Mouse (Mus musculus) effector memory CD4-positive, alpha-beta T cell, adult 5 months (primary cell): ENCODE data around the gene Ifna15. TPM values are rescaled to one million over a fixed set of nuclear protein-coding genes. Genes with fewer than 3 reads are reported as not detected.

ENCODE experiments used
- polyA plus RNA-seq: library from polyadenylated mRNA; unstranded; fragments of 100-300 nt; shearing (Covaris generic); gene quantifications from one replicate; pipeline ENCODE4 v1.2.1, GENCODE M21; 2017

Gene Ifna15
- not detected for polyA plus RNA-seq

GRCm38 (mm10) chr4:88558145-88558544 is at the start of gene Ifna15:
Gene Ifna15 (minus strand): TSS chr4:88558245.

DNA sequence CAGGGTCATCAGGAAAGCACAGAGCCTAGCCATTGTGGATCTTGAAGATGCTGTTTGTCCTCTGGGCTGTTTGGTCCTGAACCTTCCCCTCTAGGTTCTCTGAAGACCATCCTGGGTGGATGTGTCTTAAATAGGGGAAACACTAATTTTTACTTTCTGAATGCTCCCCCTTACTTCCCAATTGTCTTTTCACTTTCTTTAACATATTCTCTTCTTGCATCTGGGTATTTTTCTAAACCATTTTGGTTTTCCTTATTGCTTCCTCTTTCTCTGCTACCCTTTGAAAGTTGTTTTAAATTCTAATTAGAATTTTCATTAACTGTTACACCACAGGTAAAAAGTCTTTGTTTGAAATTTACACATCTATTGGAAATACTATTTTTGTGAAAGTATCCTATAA is 45.2 kb upstream of the Ifna15 start, which contains the start of gene Ifna12:
Gene Ifna12 (minus strand): TSS at position 101 of the 400 bp plus-strand sequence.

DNA sequence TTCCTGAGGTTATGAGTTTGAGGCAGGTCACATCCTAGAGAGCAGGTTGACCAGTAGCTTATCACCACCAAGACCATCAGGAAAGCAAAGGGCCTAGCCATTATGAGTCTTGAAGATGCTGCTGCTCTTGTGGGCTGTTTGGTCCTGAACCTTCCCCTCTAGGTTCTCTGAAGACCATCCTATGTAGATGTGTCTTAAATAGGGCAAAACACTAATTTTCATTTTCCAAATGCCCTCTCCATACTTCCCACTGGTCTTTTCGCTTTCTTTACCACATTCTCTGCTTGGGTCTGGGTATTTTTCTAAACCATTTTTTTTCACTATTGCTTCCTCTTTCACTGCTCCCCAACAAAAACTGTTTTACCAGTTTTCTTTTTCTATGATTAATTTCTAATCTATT is 34.2 kb upstream of the Ifna15 start, which contains the start of gene Ifna9:
Gene Ifna9 (minus strand): TSS at position 101 of the 400 bp plus-strand sequence.

DNA sequence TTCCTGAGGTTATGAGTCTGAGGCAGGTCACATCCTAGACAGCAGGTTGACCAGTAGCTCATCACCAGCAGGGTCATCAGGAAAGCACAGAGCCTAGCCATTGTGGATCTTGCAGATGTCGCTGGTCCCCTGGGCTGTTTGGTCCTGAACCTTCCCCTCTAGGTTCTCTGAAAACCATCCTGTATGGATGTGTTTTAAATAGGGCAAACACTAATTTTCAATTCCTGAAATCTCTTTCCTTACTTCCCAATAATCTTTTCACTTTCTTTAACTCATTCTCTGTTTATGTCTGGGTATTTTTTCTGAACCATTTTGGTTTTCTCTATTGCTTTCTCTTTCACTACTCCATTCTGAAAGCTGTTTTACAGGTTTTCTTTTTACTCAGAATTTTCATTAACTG is 13.7 kb upstream of the Ifna15 start, which contains the start of gene Ifna14:
Gene Ifna14 (minus strand): TSS at position 101 of the 400 bp plus-strand sequence.

GRCm38 (mm10) chr4:88522674-88523073 is 35.4 kb downstream of the Ifna15 start, which contains the start of gene Ifnb1:
Gene Ifnb1 (minus strand): TSS chr4:88522774.

Other genes with a start within 250 kb of the Ifna15 start
- gene Hacd4, start 119.3 kb downstream of the Ifna15 start, polyA plus RNA-seq, result 0.17 TPM
- gene Ifnb1, start 35.5 kb downstream of the Ifna15 start, polyA plus RNA-seq, result 0.69 TPM
- not detected for gene Ifna14, start 13.6 kb upstream of the Ifna15 start, polyA plus RNA-seq
- not detected for gene Ifna9, start 34.1 kb upstream of the Ifna15 start, polyA plus RNA-seq
- gene Ifna12, start 45.1 kb upstream of the Ifna15 start, polyA plus RNA-seq, result not detected
- gene C87499, start 76.2 kb upstream of the Ifna15 start, polyA plus RNA-seq, result not detected
- not detected for gene Ifna13, start 86.2 kb upstream of the Ifna15 start, polyA plus RNA-seq
- gene Ifna16, start 118.7 kb upstream of the Ifna15 start, polyA plus RNA-seq, result not detected
- gene Ifna2, start 125.7 kb upstream of the Ifna15 start, polyA plus RNA-seq, result not detected
- not detected for gene Ifnab, start 133.1 kb upstream of the Ifna15 start, polyA plus RNA-seq
- 0.66 TPM for gene Gm26566, start 163.6 kb upstream of the Ifna15 start, polyA plus RNA-seq
- gene Klhl9, start 164.2 kb upstream of the Ifna15 start, polyA plus RNA-seq, result 19.4 TPM
- not detected for gene Gm13271, start 196.6 kb upstream of the Ifna15 start, polyA plus RNA-seq
- not detected for gene Gm13283, start 201.9 kb upstream of the Ifna15 start, polyA plus RNA-seq
- gene Gm13290, start 215.6 kb upstream of the Ifna15 start, polyA plus RNA-seq, result not detected
- gene Gm13289, start 218.7 kb upstream of the Ifna15 start, polyA plus RNA-seq, result not detected
- gene Gm13272, start 221.6 kb upstream of the Ifna15 start, polyA plus RNA-seq, result not detected
- not detected for gene Ifnz, start 223.9 kb upstream of the Ifna15 start, polyA plus RNA-seq
- gene Gm13276, start 227.5 kb upstream of the Ifna15 start, polyA plus RNA-seq, result not detected
- gene Gm13277, start 230.4 kb upstream of the Ifna15 start, polyA plus RNA-seq, result not detected
- not detected for gene Gm13278, start 233.3 kb upstream of the Ifna15 start, polyA plus RNA-seq
- gene Gm13275, start 236.2 kb upstream of the Ifna15 start, polyA plus RNA-seq, result not detected
- gene Gm13279, start 239.2 kb upstream of the Ifna15 start, polyA plus RNA-seq, result not detected
- 0.65 TPM for gene Gm13285, start 241.4 kb upstream of the Ifna15 start, polyA plus RNA-seq
- gene Gm13287, start 245.0 kb upstream of the Ifna15 start, polyA plus RNA-seq, result not detected
- gene Gm13288, start 247.3 kb upstream of the Ifna15 start, polyA plus RNA-seq, result 0.32 TPM